Mouse (Mus musculus) small intestine, adult 2 months (tissue): ENCODE measurements around the gene Phlpp1.

Source experiments
- CTCF ChIP-seq: fragments of 200-500 bp; IDR thresholded peaks from 2 replicates; pipeline ENCODE4 v1.5.1; 2012; ENCODE audit warnings: low read depth, mild to moderate bottlenecking, control low read depth, inconsistent platforms, low read length, moderate library complexity, mixed read lengths; ENCODE audit not compliant: insufficient replicate concordance, insufficient read length; ENCODE audit errors: extremely low read depth
- POLR2A ChIP-seq: fragments of 200-500 bp; IDR thresholded peaks from 2 replicates; pipeline ENCODE4 v1.6.1; 2012; ENCODE audit warnings: low read depth, mild to moderate bottlenecking, control low read depth, inconsistent platforms, low read length, moderate library complexity

DNA sequence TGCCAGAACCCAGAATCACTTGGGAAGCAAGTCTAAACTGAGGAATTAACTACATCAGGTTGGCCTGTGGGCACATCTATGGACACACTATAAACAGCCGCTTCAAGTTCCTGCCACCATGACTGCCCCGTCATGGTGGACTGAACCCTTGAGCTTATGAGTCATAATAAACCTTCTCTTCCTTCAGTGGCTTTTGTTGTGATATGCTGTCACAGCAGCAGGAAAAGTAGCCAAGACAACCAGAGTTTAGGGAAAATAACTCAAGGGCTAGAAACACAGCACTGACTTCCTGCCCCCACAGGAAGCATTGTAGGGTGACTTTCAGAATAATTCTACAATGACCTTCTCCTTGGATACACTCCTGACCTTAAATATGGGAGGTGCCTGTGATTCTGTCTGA lies 27.0 kb upstream of the Phlpp1 start:
- TF ChIP-seq POLR2A (no peak), CTCF (no peak)
